Mouse (Mus musculus): ENCODE data around the gene Olfr1447. TPM values are rescaled to one million over a fixed set of nuclear protein-coding genes. Genes with fewer than 3 reads are reported as not detected.

Olfr1447 gene
- not detected in 2 replicates for polyA plus RNA-seq (2014; fragmentation: Nextera tagmentation; extraction: Ambion mirVana)

- no peaks in the 10 kb centered on the region for H3K27me3 ChIP-seq (ENCODE audit: control insufficient read depth, insufficient read depth, low read length)
- no peak within 1 kb of the TSS for H3K27ac ChIP-seq (ENCODE audit: low read depth, low read length)
- H3K9ac ChIP-seq (ENCODE audit: low read depth, low read length): no peak within 1 kb of the TSS
- H3K4me2 ChIP-seq (replicated peaks; ENCODE audit: low read depth, low read length): no peak within 1 kb of the TSS
- 90% methylated on average over 1 of the region's 1 CpGs for WGBS
- no peaks in the 10 kb centered on the region for H3K4me1 ChIP-seq (ENCODE audit: control insufficient read depth, insufficient read depth, low read length)
- H3K36me3 ChIP-seq (ENCODE audit: control insufficient read depth, insufficient read depth, low read length): no peaks in the 10 kb centered on the region
- no peak within 1 kb of the TSS for H3K4me3 ChIP-seq (ENCODE audit: low read length)
- no peaks in the 10 kb centered on the region for H3K9me3 ChIP-seq (ENCODE audit: control insufficient read depth, low read length)
- ATAC-seq (ENCODE audit: low FRiP score, low TSS enrichment): no peak
These were observed at the start of gene Olfr1447 for GRCm38 (mm10) chr19:12903643-12904042. TSS of gene Olfr1447 (minus strand) at chr19:12903743.

- H3K27me3 ChIP-seq (ENCODE audit: control insufficient read depth, insufficient read depth, low read length): no peaks in the 10 kb centered on the region
- no peak within 1 kb of the TSS for H3K4me3 ChIP-seq (ENCODE audit: low read length)
- 86% methylated on average over 1 of the region's 1 CpGs for WGBS
- no peak within 1 kb of the TSS for H3K9ac ChIP-seq (ENCODE audit: low read depth, low read length)
- no peak for ATAC-seq (ENCODE audit: low FRiP score, low TSS enrichment)
- H3K36me3 ChIP-seq (ENCODE audit: control insufficient read depth, insufficient read depth, low read length): no peaks in the 10 kb centered on the region
- H3K4me2 ChIP-seq (replicated peaks; ENCODE audit: low read depth, low read length): no peak within 1 kb of the TSS
- H3K27ac ChIP-seq (ENCODE audit: low read depth, low read length): no peak within 1 kb of the TSS
- no peaks in the 10 kb centered on the region for H3K4me1 ChIP-seq (ENCODE audit: control insufficient read depth, insufficient read depth, low read length)
- H3K9me3 ChIP-seq (ENCODE audit: control insufficient read depth, low read length): no peaks in the 10 kb centered on the region
These were observed 46.4 kb upstream of the Olfr1447 start, which contains the start of gene Olfr1450 for GRCm38 (mm10) chr19:12949958-12950357. TSS of gene Olfr1450 (plus strand) at chr19:12950258.

- Histone ChIP-seq H3K27me3 (ENCODE audit: control insufficient read depth, insufficient read depth, low read length) (no peaks in the 10 kb centered on the region), H3K9ac (ENCODE audit: low read depth, low read length) (no peak within 1 kb of the TSS), H3K4me3 (ENCODE audit: low read length) (no peak within 1 kb of the TSS), H3K9me3 (ENCODE audit: control insufficient read depth, low read length) (no peaks in the 10 kb centered on the region; the same call in 1 of the 2 replicates), H3K4me1 (ENCODE audit: control insufficient read depth, insufficient read depth, low read length) (no peaks in the 10 kb centered on the region), H3K36me3 (ENCODE audit: control insufficient read depth, insufficient read depth, low read length) (no peaks in the 10 kb centered on the region), H3K4me2 (replicated peaks; ENCODE audit: low read depth, low read length) (no peak within 1 kb of the TSS), H3K27ac (ENCODE audit: low read depth, low read length) (no peak within 1 kb of the TSS)
- ATAC-seq (ENCODE audit: low FRiP score, low TSS enrichment): no peak
These were observed 27.0 kb upstream of the Olfr1447 start, which contains the start of gene Olfr1449 for GRCm38 (mm10) chr19:12930540-12930939. TSS of gene Olfr1449 (plus strand) at chr19:12930840.

GRCm38 (mm10) chr19:12924319-12924718, 20.8 kb upstream of the Olfr1447 start, which contains the start of gene Olfr1448:
TSS of gene Olfr1448 (minus strand) at chr19:12924419.
- no peaks in the 10 kb centered on the region for H3K4me1 ChIP-seq (ENCODE audit: control insufficient read depth, insufficient read depth, low read length)
- 81% methylated on average over 1 of the region's 1 CpGs for WGBS
- no peaks in the 10 kb centered on the region for H3K36me3 ChIP-seq (ENCODE audit: control insufficient read depth, insufficient read depth, low read length)
- H3K4me2 ChIP-seq (replicated peaks; ENCODE audit: low read depth, low read length): no peak within 1 kb of the TSS
- no peaks in the 10 kb centered on the region for H3K27me3 ChIP-seq (ENCODE audit: control insufficient read depth, insufficient read depth, low read length)
- H3K9me3 ChIP-seq (ENCODE audit: control insufficient read depth, low read length): no peaks in the 10 kb centered on the region
- no peak for ATAC-seq (ENCODE audit: low FRiP score, low TSS enrichment)
- H3K4me3 ChIP-seq (ENCODE audit: low read length): no peak within 1 kb of the TSS
- no peak within 1 kb of the TSS for H3K9ac ChIP-seq (ENCODE audit: low read depth, low read length)
- H3K27ac ChIP-seq (ENCODE audit: low read depth, low read length): no peak within 1 kb of the TSS

GRCm38 (mm10) chr19:12893424-12893823, 10.1 kb downstream of the Olfr1447 start, which contains the start of gene Olfr1446:
TSS of gene Olfr1446 (minus strand) at chr19:12893524.
- Histone ChIP-seq H3K9ac (ENCODE audit: low read depth, low read length) (no peak within 1 kb of the TSS), H3K4me2 (replicated peaks; ENCODE audit: low read depth, low read length) (no peak within 1 kb of the TSS), H3K9me3 (ENCODE audit: control insufficient read depth, low read length) (no peaks in the 10 kb centered on the region), H3K36me3 (ENCODE audit: control insufficient read depth, insufficient read depth, low read length) (no peaks in the 10 kb centered on the region), H3K4me3 (ENCODE audit: low read length) (no peak within 1 kb of the TSS), H3K27me3 (ENCODE audit: control insufficient read depth, insufficient read depth, low read length) (no peaks in the 10 kb centered on the region), H3K4me1 (ENCODE audit: control insufficient read depth, insufficient read depth, low read length) (no peaks in the 10 kb centered on the region), H3K27ac (ENCODE audit: low read depth, low read length) (no peak within 1 kb of the TSS)
- WGBS: 74% methylated on average over 1 of the region's 1 CpGs
- ATAC-seq (ENCODE audit: low FRiP score, low TSS enrichment): no peak

GRCm38 (mm10) chr19:12883555-12883954, 20.0 kb downstream of the Olfr1447 start, which contains the start of gene Olfr1445:
TSS of gene Olfr1445 (plus strand) at chr19:12883855.
- Histone ChIP-seq H3K27ac (ENCODE audit: low read depth, low read length) (no peak within 1 kb of the TSS), H3K9ac (ENCODE audit: low read depth, low read length) (no peak within 1 kb of the TSS), H3K9me3 (ENCODE audit: control insufficient read depth, low read length) (no peaks in the 10 kb centered on the region), H3K4me1 (ENCODE audit: control insufficient read depth, insufficient read depth, low read length) (no peaks in the 10 kb centered on the region), H3K4me2 (replicated peaks; ENCODE audit: low read depth, low read length) (no peak within 1 kb of the TSS), H3K4me3 (ENCODE audit: low read length) (no peak within 1 kb of the TSS), H3K36me3 (ENCODE audit: control insufficient read depth, insufficient read depth, low read length) (no peaks in the 10 kb centered on the region), H3K27me3 (ENCODE audit: control insufficient read depth, insufficient read depth, low read length) (no peaks in the 10 kb centered on the region)
- ATAC-seq (ENCODE audit: low FRiP score, low TSS enrichment): no peak
- 92% methylated on average over 2 of the region's 2 CpGs for WGBS

- no peaks in the 10 kb centered on the region for H3K27me3 ChIP-seq (ENCODE audit: control insufficient read depth, insufficient read depth, low read length)
- H3K9me3 ChIP-seq (ENCODE audit: control insufficient read depth, low read length): no peaks in the 10 kb centered on the region
- no peak within 1 kb of the TSS for H3K27ac ChIP-seq (ENCODE audit: low read depth, low read length)
- no peak within 1 kb of the TSS for H3K4me2 ChIP-seq (replicated peaks; ENCODE audit: low read depth, low read length)
- H3K9ac ChIP-seq (ENCODE audit: low read depth, low read length): no peak within 1 kb of the TSS
- 46% methylated on average over 1 of the region's 1 CpGs for WGBS
- H3K4me3 ChIP-seq (ENCODE audit: low read length): no peak within 1 kb of the TSS
- H3K4me1 ChIP-seq (ENCODE audit: control insufficient read depth, insufficient read depth, low read length): no peaks in the 10 kb centered on the region
- no peaks in the 10 kb centered on the region for H3K36me3 ChIP-seq (ENCODE audit: control insufficient read depth, insufficient read depth, low read length)
- ATAC-seq (ENCODE audit: low FRiP score, low TSS enrichment): no peak
These were observed 46.6 kb downstream of the Olfr1447 start, which contains the start of gene Olfr1444 for GRCm38 (mm10) chr19:12856983-12857382. TSS of gene Olfr1444 (plus strand) at chr19:12857283.

Other genes with a start within 250 kb of the Olfr1447 start
- not detected in 2 replicates for gene Olfr1442, start 233.3 kb downstream of the Olfr1447 start, polyA plus RNA-seq (2014; fragmentation: Nextera tagmentation; extraction: Ambion mirVana)
- gene Olfr1443, start 225.6 kb downstream of the Olfr1447 start, polyA plus RNA-seq (2014; fragmentation: Nextera tagmentation; extraction: Ambion mirVana): not detected in 2 replicates
- 19.3 and 29.0 TPM in 2 replicates for gene Keg1, start 208.0 kb downstream of the Olfr1447 start, polyA plus RNA-seq (2014; fragmentation: Nextera tagmentation; extraction: Ambion mirVana)
- gene Cntf, start 138.1 kb downstream of the Olfr1447 start, polyA plus RNA-seq (2014; fragmentation: Nextera tagmentation; extraction: Ambion mirVana): 0.37 and 2.3 TPM in 2 replicates
- gene Zfp91, start 107.6 kb downstream of the Olfr1447 start, polyA plus RNA-seq (2014; fragmentation: Nextera tagmentation; extraction: Ambion mirVana): 14.6 and 18.1 TPM in 2 replicates
- gene Lpxn, start 107.5 kb downstream of the Olfr1447 start, polyA plus RNA-seq (2014; fragmentation: Nextera tagmentation; extraction: Ambion mirVana): 0.97 and 1.6 TPM in 2 replicates
- not detected in 2 replicates for gene Gm5244, start 57.1 kb downstream of the Olfr1447 start, polyA plus RNA-seq (2014; fragmentation: Nextera tagmentation; extraction: Ambion mirVana)
- gene Olfr1444, start 46.5 kb downstream of the Olfr1447 start, polyA plus RNA-seq (2014; fragmentation: Nextera tagmentation; extraction: Ambion mirVana): not detected in 2 replicates
- not detected in 2 replicates for gene Olfr1445, start 19.9 kb downstream of the Olfr1447 start, polyA plus RNA-seq (2014; fragmentation: Nextera tagmentation; extraction: Ambion mirVana)
- gene Olfr1446, start 10.2 kb downstream of the Olfr1447 start, polyA plus RNA-seq (2014; fragmentation: Nextera tagmentation; extraction: Ambion mirVana): not detected in 2 replicates
- not detected in 2 replicates for gene Olfr1448, start 20.7 kb upstream of the Olfr1447 start, polyA plus RNA-seq (2014; fragmentation: Nextera tagmentation; extraction: Ambion mirVana)
- gene Olfr1449, start 27.1 kb upstream of the Olfr1447 start, polyA plus RNA-seq (2014; fragmentation: Nextera tagmentation; extraction: Ambion mirVana): not detected in 2 replicates
- gene Olfr1450, start 46.5 kb upstream of the Olfr1447 start, polyA plus RNA-seq (2014; fragmentation: Nextera tagmentation; extraction: Ambion mirVana): not detected in 2 replicates
- not detected in 2 replicates for gene Olfr1451, start 91.3 kb upstream of the Olfr1447 start, polyA plus RNA-seq (2014; fragmentation: Nextera tagmentation; extraction: Ambion mirVana)
- not detected in 2 replicates for gene Olfr1453, start 124.6 kb upstream of the Olfr1447 start, polyA plus RNA-seq (2014; fragmentation: Nextera tagmentation; extraction: Ambion mirVana)
- gene Olfr1454, start 156.9 kb upstream of the Olfr1447 start, polyA plus RNA-seq (2014; fragmentation: Nextera tagmentation; extraction: Ambion mirVana): not detected in 2 replicates
- gene Olfr1457, start 194.1 kb upstream of the Olfr1447 start, polyA plus RNA-seq (2014; fragmentation: Nextera tagmentation; extraction: Ambion mirVana): not detected in 2 replicates
- gene Olfr1458, start 203.0 kb upstream of the Olfr1447 start, polyA plus RNA-seq (2014; fragmentation: Nextera tagmentation; extraction: Ambion mirVana): not detected in 2 replicates
- gene Olfr1459, start 245.8 kb upstream of the Olfr1447 start, polyA plus RNA-seq (2014; fragmentation: Nextera tagmentation; extraction: Ambion mirVana): not detected in 2 replicates